Mouse (Mus musculus): ENCODE data around the gene Thsd4. TPM values are rescaled to one million over a fixed set of nuclear protein-coding genes. Genes with fewer than 3 reads are reported as not detected.

The Thsd4 gene
- polyA plus RNA-seq, 1 experiment from 2014 or later, result 5.1 TPM

DNA sequence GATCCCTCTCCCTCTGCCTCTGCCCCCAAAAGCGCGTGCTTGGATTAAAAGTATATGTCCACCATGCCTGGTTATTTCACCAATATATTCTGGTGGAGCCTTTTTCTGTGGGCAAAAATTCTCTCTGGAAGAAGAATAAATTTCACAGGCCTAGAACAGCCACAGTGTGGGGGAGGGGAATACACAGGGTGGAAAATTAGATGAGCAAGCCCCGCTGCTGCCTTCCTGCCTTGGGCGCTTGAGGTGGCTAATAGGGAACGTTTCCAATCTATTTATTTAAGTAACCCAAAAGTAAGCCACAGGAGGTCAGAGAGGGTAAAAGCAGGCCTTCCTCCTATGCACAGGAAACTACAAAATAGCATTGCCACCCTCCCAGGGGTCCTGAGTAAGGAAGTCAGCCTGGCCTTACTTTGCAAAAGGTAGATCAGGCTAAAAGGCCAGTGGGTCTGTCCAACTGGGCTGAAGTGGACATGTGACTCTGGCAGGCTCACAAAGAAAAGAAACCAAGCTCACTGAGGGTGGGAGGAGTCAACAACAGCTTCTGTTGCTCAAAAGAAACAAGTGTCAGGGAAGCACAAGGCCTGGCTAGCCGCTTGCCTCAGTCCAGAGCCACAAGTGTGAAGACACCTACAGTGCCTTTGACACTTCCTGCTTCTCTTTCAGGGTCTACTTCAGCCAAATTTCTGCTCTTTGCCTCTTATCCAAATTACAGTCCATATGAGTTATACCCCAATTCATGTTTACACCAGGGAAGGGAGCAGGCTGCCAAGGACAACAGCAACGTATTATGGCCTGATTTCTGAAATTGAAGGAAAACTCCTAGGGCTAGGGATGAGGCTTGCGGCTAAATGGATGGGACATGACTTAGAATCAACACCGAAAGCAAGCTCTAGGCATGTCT lies 289.6 kb downstream of the Thsd4 start:
- no peaks in the 10 kb centered on the region for H3K9me3 ChIP-seq (ENCODE audit: control insufficient read depth, low read length)
- DNase-seq (ENCODE audit: low spot score) (peak; percentile 34), ATAC-seq (ENCODE audit: low FRiP score) (no peak)
- WGBS, result 57% methylated on average over 9 of the region's 9 CpGs
- H3K4me3 ChIP-seq (ENCODE audit: low read depth, low read length), result no peak overlapping the region
- no peaks in the 10 kb centered on the region for H3K36me3 ChIP-seq (ENCODE audit: control insufficient read depth, insufficient read depth, low read length)
- no peak overlapping the region for H3K4me2 ChIP-seq (replicated peaks; ENCODE audit: low read depth, low read length)
- no peak overlapping the region for H3K9ac ChIP-seq (ENCODE audit: low read depth, low read length)
- no peaks in the 10 kb centered on the region for H3K27me3 ChIP-seq (ENCODE audit: control insufficient read depth, insufficient read depth, low read length)
- H3K27ac ChIP-seq (ENCODE audit: low read depth, low read length), result 0 out of 2 replicates have a peak overlapping the region, but pooled peaks have one; percentile 24
- no peaks in the 10 kb centered on the region for H3K4me1 ChIP-seq (replicated peaks; ENCODE audit: control insufficient read depth, insufficient read depth, low read length)

DNA sequence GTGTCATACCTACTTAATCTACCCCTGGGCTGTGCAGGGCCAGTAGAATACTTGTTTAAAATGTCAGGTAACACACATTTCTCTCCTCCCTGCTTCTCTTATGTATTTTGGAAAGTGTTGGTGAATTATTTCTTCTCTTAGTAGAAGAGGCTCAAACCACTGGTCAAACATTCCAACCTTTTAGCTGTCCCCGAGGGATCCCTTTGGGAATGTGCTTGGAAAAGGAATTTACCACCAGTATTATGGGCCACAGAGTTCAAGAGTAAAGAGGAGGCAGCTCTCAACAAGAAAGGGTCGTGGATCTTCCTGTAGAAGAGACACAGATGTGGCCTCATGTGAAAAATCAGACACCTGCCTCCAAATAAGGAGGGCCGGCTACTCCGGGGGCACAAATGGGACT lies 292.4 kb downstream of the Thsd4 start:
- no peaks in the 10 kb centered on the region for H3K4me1 ChIP-seq (replicated peaks; ENCODE audit: control insufficient read depth, insufficient read depth, low read length)
- no peak overlapping the region for H3K27ac ChIP-seq (ENCODE audit: low read depth, low read length)
- no peaks in the 10 kb centered on the region for H3K36me3 ChIP-seq (ENCODE audit: control insufficient read depth, insufficient read depth, low read length)
- H3K4me2 ChIP-seq (replicated peaks; ENCODE audit: low read depth, low read length), result no peak overlapping the region
- ATAC-seq (ENCODE audit: low FRiP score) (no peak), DNase-seq (ENCODE audit: low spot score) (no peak)
- H3K27me3 ChIP-seq (ENCODE audit: control insufficient read depth, insufficient read depth, low read length), result no peaks in the 10 kb centered on the region
- H3K9me3 ChIP-seq (ENCODE audit: control insufficient read depth, low read length), result no peaks in the 10 kb centered on the region
- no peak overlapping the region for H3K9ac ChIP-seq (ENCODE audit: low read depth, low read length)
- H3K4me3 ChIP-seq (ENCODE audit: low read depth, low read length), result no peak overlapping the region
- 84% methylated on average over 4 of the region's 4 CpGs for WGBS

DNA sequence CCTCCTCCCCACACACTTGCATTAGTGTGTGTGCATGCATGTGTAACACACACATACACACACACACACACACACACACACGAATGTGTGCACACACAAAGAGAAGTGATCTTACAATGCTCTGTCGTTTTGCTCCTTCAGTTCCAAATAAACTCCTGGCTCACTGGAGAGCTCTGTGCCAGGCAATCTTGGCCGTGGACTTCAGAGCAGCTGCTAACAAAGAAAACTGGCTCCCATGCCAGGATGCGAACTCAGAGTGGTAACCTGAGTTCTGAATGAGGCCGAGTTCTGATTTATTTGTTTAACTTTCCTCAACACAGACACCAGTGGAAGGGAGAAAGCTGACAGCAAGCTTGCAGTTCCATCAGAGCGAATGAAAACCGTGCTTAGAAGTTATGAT lies 294.1 kb downstream of the Thsd4 start:
- H3K27me3 ChIP-seq (ENCODE audit: control insufficient read depth, insufficient read depth, low read length), result no peaks in the 10 kb centered on the region
- 88% methylated on average over 7 of the region's 7 CpGs for WGBS
- H3K27ac ChIP-seq (ENCODE audit: low read depth, low read length), result no peak overlapping the region
- H3K4me3 ChIP-seq (ENCODE audit: low read depth, low read length), result no peak overlapping the region
- H3K4me1 ChIP-seq (replicated peaks; ENCODE audit: control insufficient read depth, insufficient read depth, low read length), result no peaks in the 10 kb centered on the region
- H3K36me3 ChIP-seq (ENCODE audit: control insufficient read depth, insufficient read depth, low read length), result no peaks in the 10 kb centered on the region
- DNase-seq (ENCODE audit: low spot score), result no peak
- H3K9me3 ChIP-seq (ENCODE audit: control insufficient read depth, low read length), result no peaks in the 10 kb centered on the region
- no peak overlapping the region for H3K9ac ChIP-seq (ENCODE audit: low read depth, low read length)
- no peak overlapping the region for H3K4me2 ChIP-seq (replicated peaks; ENCODE audit: low read depth, low read length)
- no peak for ATAC-seq (ENCODE audit: low FRiP score)

DNA sequence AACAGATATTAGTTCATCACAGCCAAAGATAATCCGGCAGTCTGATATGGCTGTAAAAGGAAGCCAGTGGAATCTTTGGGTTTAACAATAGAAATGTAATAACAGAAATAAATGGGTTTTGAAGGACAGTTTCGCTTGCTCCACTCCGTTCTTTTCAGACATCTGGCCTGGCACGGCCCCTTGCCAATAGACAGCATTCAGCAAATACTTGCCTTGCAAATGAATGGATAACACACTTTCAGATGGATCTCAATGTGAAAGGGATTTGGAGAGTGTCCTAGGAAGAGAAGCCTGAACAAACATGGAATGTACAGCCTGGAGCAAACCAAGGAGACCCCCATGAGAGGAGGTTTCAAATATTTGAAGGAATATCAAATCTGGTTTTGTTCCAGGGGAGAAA lies 295.2 kb downstream of the Thsd4 start:
- Histone ChIP-seq H3K4me1 (replicated peaks; ENCODE audit: control insufficient read depth, insufficient read depth, low read length) (no peaks in the 10 kb centered on the region), H3K36me3 (ENCODE audit: control insufficient read depth, insufficient read depth, low read length) (no peaks in the 10 kb centered on the region), H3K27me3 (ENCODE audit: control insufficient read depth, insufficient read depth, low read length) (no peaks in the 10 kb centered on the region), H3K9ac (ENCODE audit: low read depth, low read length) (no peak overlapping the region), H3K4me2 (replicated peaks; ENCODE audit: low read depth, low read length) (no peak overlapping the region), H3K27ac (ENCODE audit: low read depth, low read length) (no peak overlapping the region), H3K9me3 (ENCODE audit: control insufficient read depth, low read length) (no peaks in the 10 kb centered on the region), H3K4me3 (ENCODE audit: low read depth, low read length) (no peak overlapping the region)
- DNase-seq (ENCODE audit: low spot score), result no peak
- 91% methylated on average over 4 of the region's 4 CpGs for WGBS
- ATAC-seq (ENCODE audit: low FRiP score), result no peak

DNA sequence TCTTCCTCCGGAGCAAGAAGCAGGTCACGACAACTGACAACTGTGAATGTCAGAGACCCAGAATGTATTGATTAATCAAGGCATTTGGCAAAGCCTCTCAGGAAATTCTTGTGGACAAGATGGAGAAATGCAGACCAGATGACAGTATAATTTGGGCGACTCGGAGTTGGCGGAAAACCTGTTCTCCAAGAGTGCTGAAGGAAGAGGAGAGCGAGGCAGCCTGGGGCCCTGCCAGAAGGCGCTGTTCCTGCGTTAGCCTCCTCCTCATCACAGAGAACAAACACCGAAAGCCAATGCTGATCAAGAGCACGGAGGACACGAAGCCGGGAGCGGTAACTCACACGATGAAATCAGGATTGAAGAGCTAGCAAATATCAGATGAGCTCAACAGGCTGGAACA lies 295.7 kb downstream of the Thsd4 start:
- no peak overlapping the region for H3K4me3 ChIP-seq (ENCODE audit: low read depth, low read length)
- no peaks in the 10 kb centered on the region for H3K27me3 ChIP-seq (ENCODE audit: control insufficient read depth, insufficient read depth, low read length)
- H3K9me3 ChIP-seq (ENCODE audit: control insufficient read depth, low read length), result no peaks in the 10 kb centered on the region
- H3K9ac ChIP-seq (ENCODE audit: low read depth, low read length), result no peak overlapping the region
- no peak overlapping the region for H3K4me2 ChIP-seq (replicated peaks; ENCODE audit: low read depth, low read length)
- H3K27ac ChIP-seq (ENCODE audit: low read depth, low read length), result no peak overlapping the region
- ATAC-seq (ENCODE audit: low FRiP score) (no peak), DNase-seq (ENCODE audit: low spot score) (no peak)
- no peaks in the 10 kb centered on the region for H3K36me3 ChIP-seq (ENCODE audit: control insufficient read depth, insufficient read depth, low read length)
- no peaks in the 10 kb centered on the region for H3K4me1 ChIP-seq (replicated peaks; ENCODE audit: control insufficient read depth, insufficient read depth, low read length)
- 87% methylated on average over 14 of the region's 14 CpGs for WGBS

DNA sequence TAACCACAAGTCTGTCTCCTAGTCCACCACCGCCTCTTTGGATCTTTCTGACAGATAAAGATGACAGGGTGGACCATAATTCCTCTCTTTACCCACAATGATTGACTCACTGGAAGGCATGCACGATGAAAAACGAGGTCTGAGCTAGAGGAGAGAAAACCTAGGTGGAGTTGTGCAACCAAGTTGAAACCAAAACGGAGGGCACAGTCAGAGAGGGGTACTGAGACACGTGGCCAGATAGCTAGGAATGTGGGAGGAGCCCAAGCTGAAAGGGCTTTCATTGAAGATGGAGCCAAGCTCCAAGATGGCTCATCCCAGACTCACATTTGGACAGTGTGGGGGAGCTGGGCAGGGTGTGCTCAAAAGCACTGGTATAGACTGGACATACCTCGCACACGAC lies 296.4 kb downstream of the Thsd4 start:
- no peak overlapping the region for H3K27ac ChIP-seq (ENCODE audit: low read depth, low read length)
- no peaks in the 10 kb centered on the region for H3K36me3 ChIP-seq (ENCODE audit: control insufficient read depth, insufficient read depth, low read length)
- H3K4me3 ChIP-seq (ENCODE audit: low read depth, low read length), result no peak overlapping the region
- H3K27me3 ChIP-seq (ENCODE audit: control insufficient read depth, insufficient read depth, low read length), result no peaks in the 10 kb centered on the region
- DNase-seq (ENCODE audit: low spot score) (no peak), ATAC-seq (ENCODE audit: low FRiP score) (no peak)
- H3K4me2 ChIP-seq (replicated peaks; ENCODE audit: low read depth, low read length), result no peak overlapping the region
- H3K9ac ChIP-seq (ENCODE audit: low read depth, low read length), result no peak overlapping the region
- H3K9me3 ChIP-seq (ENCODE audit: control insufficient read depth, low read length), result no peaks in the 10 kb centered on the region
- WGBS, result 89% methylated on average over 7 of the region's 7 CpGs
- no peaks in the 10 kb centered on the region for H3K4me1 ChIP-seq (replicated peaks; ENCODE audit: control insufficient read depth, insufficient read depth, low read length)

DNA sequence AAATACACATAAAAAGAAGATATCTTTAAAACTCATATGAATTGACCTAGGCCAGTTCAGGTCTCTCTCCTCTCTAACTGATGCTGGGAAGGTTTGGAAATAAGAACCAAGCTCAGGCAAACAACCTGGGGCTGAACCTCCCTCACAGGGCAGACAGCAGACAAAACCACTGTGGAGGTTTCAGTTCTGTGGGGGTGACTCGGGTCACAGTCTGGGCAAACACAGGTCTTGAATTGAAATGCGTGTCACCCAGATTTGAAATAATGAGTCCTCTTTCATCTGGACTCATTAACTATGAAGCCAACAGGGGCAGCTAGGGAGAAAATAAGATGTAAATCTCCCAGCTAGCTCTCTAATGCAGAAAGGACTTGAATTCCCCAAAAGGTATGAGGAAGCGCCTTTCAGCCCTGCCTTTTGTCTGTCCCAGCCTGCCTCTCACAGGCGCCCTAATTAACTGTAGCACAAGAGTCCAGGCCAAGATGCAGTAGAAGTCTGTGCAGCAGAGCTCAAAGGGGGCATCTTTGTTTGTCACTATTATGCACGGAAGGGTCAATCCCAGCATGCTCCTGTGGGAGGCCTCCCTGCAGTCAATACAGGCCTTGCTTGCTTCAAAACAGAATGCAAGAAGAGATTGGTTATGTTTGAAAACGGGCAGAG lies 297.7 kb downstream of the Thsd4 start:
- H3K27ac ChIP-seq (ENCODE audit: low read depth, low read length), result peak overlapping the region; percentile 31; the same call in 1 of the 2 replicates
- H3K4me2 ChIP-seq (replicated peaks; ENCODE audit: low read depth, low read length), result no peak overlapping the region
- H3K27me3 ChIP-seq (ENCODE audit: control insufficient read depth, insufficient read depth, low read length), result no peaks in the 10 kb centered on the region
- ATAC-seq (ENCODE audit: low FRiP score) (peak; percentile 45; the same call in 1 of the 2 replicates), DNase-seq (ENCODE audit: low spot score) (peak; percentile 39)
- no peaks in the 10 kb centered on the region for H3K9me3 ChIP-seq (ENCODE audit: control insufficient read depth, low read length)
- no peaks in the 10 kb centered on the region for H3K4me1 ChIP-seq (replicated peaks; ENCODE audit: control insufficient read depth, insufficient read depth, low read length)
- H3K4me3 ChIP-seq (ENCODE audit: low read depth, low read length), result no peak overlapping the region
- 17% methylated on average over 6 of the region's 6 CpGs for WGBS
- no peak overlapping the region for H3K9ac ChIP-seq (ENCODE audit: low read depth, low read length)
- no peaks in the 10 kb centered on the region for H3K36me3 ChIP-seq (ENCODE audit: control insufficient read depth, insufficient read depth, low read length)

DNA sequence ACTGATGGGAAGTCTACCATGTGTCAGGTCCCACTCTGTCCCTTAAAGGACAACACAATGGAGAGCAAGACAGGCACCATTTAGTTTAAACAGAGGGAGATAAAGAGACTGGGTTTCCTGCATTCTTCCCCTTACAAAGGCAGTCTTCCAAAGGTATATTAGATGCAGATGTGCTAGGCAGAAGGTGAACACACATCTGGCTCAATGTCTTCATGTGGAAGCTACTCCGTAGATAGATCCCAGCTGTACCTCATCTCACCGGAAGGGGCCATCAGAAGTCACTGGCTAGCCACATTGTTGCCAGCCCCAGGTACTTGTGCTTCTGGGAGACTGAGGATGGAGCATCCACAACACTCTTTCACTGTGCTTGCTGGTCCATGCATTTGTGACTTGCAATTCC lies 301.4 kb downstream of the Thsd4 start:
- Histone ChIP-seq H3K27ac (ENCODE audit: low read depth, low read length) (no peak overlapping the region), H3K9ac (ENCODE audit: low read depth, low read length) (no peak overlapping the region), H3K9me3 (ENCODE audit: control insufficient read depth, low read length) (no peaks in the 10 kb centered on the region), H3K36me3 (ENCODE audit: control insufficient read depth, insufficient read depth, low read length) (no peaks in the 10 kb centered on the region), H3K4me2 (replicated peaks; ENCODE audit: low read depth, low read length) (no peak overlapping the region), H3K4me3 (ENCODE audit: low read depth, low read length) (no peak overlapping the region), H3K4me1 (replicated peaks; ENCODE audit: control insufficient read depth, insufficient read depth, low read length) (no peaks in the 10 kb centered on the region), H3K27me3 (ENCODE audit: control insufficient read depth, insufficient read depth, low read length) (no peaks in the 10 kb centered on the region)
- ATAC-seq (ENCODE audit: low FRiP score), result no peak
- no peak for DNase-seq (ENCODE audit: low spot score)
- 83% methylated on average over 2 of the region's 2 CpGs for WGBS

DNA sequence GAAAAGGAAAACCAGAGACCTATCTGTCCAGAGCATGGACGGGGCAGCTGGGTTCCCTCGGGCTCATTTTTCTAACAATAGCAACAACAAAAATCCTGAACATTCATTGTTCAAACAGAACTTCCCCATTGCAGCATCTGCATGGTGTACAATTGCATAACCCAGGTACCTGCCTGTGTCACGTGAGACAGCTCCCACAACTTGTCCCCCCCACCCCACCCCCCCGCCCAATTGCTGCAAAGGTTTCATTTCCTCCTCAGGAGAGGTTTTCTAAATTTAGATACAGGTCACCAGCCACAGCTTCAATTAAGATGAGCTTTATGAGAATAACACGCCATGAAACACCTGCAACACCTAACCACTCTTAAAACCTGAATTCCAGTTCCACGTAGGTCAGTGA lies 303.4 kb downstream of the Thsd4 start:
- Histone ChIP-seq H3K4me1 (replicated peaks; ENCODE audit: control insufficient read depth, insufficient read depth, low read length) (no peaks in the 10 kb centered on the region), H3K4me3 (ENCODE audit: low read depth, low read length) (no peak overlapping the region), H3K36me3 (ENCODE audit: control insufficient read depth, insufficient read depth, low read length) (no peaks in the 10 kb centered on the region), H3K9ac (ENCODE audit: low read depth, low read length) (no peak overlapping the region), H3K9me3 (ENCODE audit: control insufficient read depth, low read length) (no peaks in the 10 kb centered on the region), H3K27me3 (ENCODE audit: control insufficient read depth, insufficient read depth, low read length) (no peaks in the 10 kb centered on the region), H3K27ac (ENCODE audit: low read depth, low read length) (no peak overlapping the region), H3K4me2 (replicated peaks; ENCODE audit: low read depth, low read length) (no peak overlapping the region)
- DNase-seq (ENCODE audit: low spot score) (no peak), ATAC-seq (ENCODE audit: low FRiP score) (no peak)
- 88% methylated on average over 6 of the region's 6 CpGs for WGBS

All from hindbrain, embryonic 11.5 days (tissue).